11 mouse cellular contexts compared by ENCODE assay signal in genomic region chr8:105469041-105469695, GRCm38 (mm10). TPM values are rescaled to one million over a fixed set of nuclear protein-coding genes. Genes with fewer than 3 reads are reported as not detected.
DNase-seq lines count a peak whose midpoint lies in the region; ATAC-seq and TF ChIP-seq lines count a peak whose summit lies in the region.
"Had no signal": no experiment of that assay in that cellular context is flagged by ENCODE, and none has a peak within 500 bp of the region (broad histone marks: within the 10 kb centered on the region; RNA-seq: fewer than 3 reads in every experiment).

No protein-coding gene starts in this region.

- peak; percentile 42 for ATAC-seq in embryonic facial prominence, embryonic 11.5 days (replicated peaks; ENCODE audit: insufficient number of reproducible peaks, low FRiP score, low TSS enrichment, low read depth)
- peak; percentile 36 for ATAC-seq in neural tube, embryonic 13.5 days (ENCODE audit: low read depth)
- ATAC-seq: Patski had no signal

- H3K4me2 ChIP-seq in embryonic facial prominence, embryonic 11.5 days (ENCODE audit: low read depth, low read length): no peak overlapping the region
- peak overlapping the region; percentile 61 for H3K4me2 ChIP-seq in neural tube, embryonic 13.5 days

- no peaks in the 10 kb centered on the region for H3K36me3 ChIP-seq in embryonic facial prominence, embryonic 11.5 days (replicated peaks; ENCODE audit: control insufficient read depth, insufficient read depth, low read depth, low read length)
- peaks cover 31% of the 10 kb centered on the region for H3K36me3 ChIP-seq in hindbrain, embryonic 10.5 days
- H3K36me3 ChIP-seq in neural tube, embryonic 13.5 days: peaks cover 17% of the 10 kb centered on the region; the same call in 1 of the 2 replicates

- no peaks in the 10 kb centered on the region for H3K9me3 ChIP-seq in embryonic facial prominence, embryonic 11.5 days (replicated peaks; ENCODE audit: control insufficient read depth, low read length)
- no peaks in the 10 kb centered on the region for H3K9me3 ChIP-seq in hindbrain, embryonic 10.5 days
- H3K9me3 ChIP-seq in neural tube, embryonic 13.5 days: no peaks in the 10 kb centered on the region

- peak; percentile 46 to 56 for DNase-seq in left cerebral cortex, adult 2 months (ENCODE audit: extremely low spot score in 1 of 2, low spot score in 2 of 2)
- DNase-seq in left cerebral cortex, adult 11 months (ENCODE audit: low spot score): no peak
- DNase-seq in embryonic facial prominence, embryonic 11.5 days (ENCODE audit: low spot score): no peak
- peak; percentile 85 for DNase-seq in hindbrain, embryonic 10.5 days (ENCODE audit: low spot score)
- peak; percentile 53 for DNase-seq in lung, adult 2 months
- no peak for DNase-seq in thymus, postnatal 14 days
- DNase-seq in adrenal gland, postnatal 4 days (ENCODE audit: low spot score in 2 of 2): no peak

- WGBS in embryonic facial prominence, embryonic 11.5 days: 42% methylated on average over 6 of the region's 6 CpGs
- WGBS in hindbrain, embryonic 10.5 days: 34% methylated on average over 6 of the region's 6 CpGs
- WGBS in lung, adult 2 months: 14% methylated on average over 6 of the region's 6 CpGs
- 15% methylated on average over 6 of the region's 6 CpGs for WGBS in neural tube, embryonic 13.5 days

- H3K27me3 ChIP-seq in embryonic facial prominence, embryonic 11.5 days (ENCODE audit: control insufficient read depth, insufficient read depth, low read length): peaks cover 21% of the 10 kb centered on the region
- H3K27me3 ChIP-seq in hindbrain, embryonic 10.5 days (ENCODE audit: insufficient read depth, poor library complexity, severe bottlenecking): peaks cover 28% of the 10 kb centered on the region
- H3K27me3 ChIP-seq in neural tube, embryonic 13.5 days: 0 out of 2 replicates have a peak, but pooled peaks cover 15% of the 10 kb centered on the region
- H3K27me3 ChIP-seq: Patski had no signal

- peak overlapping the region; percentile 49 for H3K4me3 ChIP-seq in left cerebral cortex, adult 2 months
- H3K4me3 ChIP-seq in embryonic facial prominence, embryonic 11.5 days (ENCODE audit: low read depth, low read length): no peak overlapping the region
- peak overlapping the region; percentile 51 for H3K4me3 ChIP-seq in hindbrain, embryonic 10.5 days
- H3K4me3 ChIP-seq in lung, adult 2 months (replicated peaks; ENCODE audit: extremely low read depth, low read depth, low read length): no peak overlapping the region
- H3K4me3 ChIP-seq in neural tube, embryonic 13.5 days: peak overlapping the region; percentile 39

- intact Hi-C loops in left cerebral cortex, adult 2 months (cut with DNase I): no loop called here

- H3K9ac ChIP-seq in embryonic facial prominence, embryonic 11.5 days (replicated peaks; ENCODE audit: low read length): no peak overlapping the region
- peak overlapping the region; percentile 67 for H3K9ac ChIP-seq in neural tube, embryonic 13.5 days

- peak overlapping the region; percentile 70 for H3K27ac ChIP-seq in left cerebral cortex, adult 2 months
- H3K27ac ChIP-seq in embryonic facial prominence, embryonic 11.5 days (replicated peaks; ENCODE audit: low read depth, low read length): no peak overlapping the region
- H3K27ac ChIP-seq in hindbrain, embryonic 10.5 days: peak overlapping the region; percentile 90
- H3K27ac ChIP-seq in neural tube, embryonic 13.5 days (replicated peaks): peak overlapping the region; percentile 86
- H3K27ac ChIP-seq: macrophage had no signal

- peaks cover 8% of the 10 kb centered on the region for H3K4me1 ChIP-seq in embryonic facial prominence, embryonic 11.5 days (ENCODE audit: control insufficient read depth, insufficient read depth, low read length)
- H3K4me1 ChIP-seq in hindbrain, embryonic 10.5 days (replicated peaks): peaks cover 91% of the 10 kb centered on the region
- peaks cover 24% of the 10 kb centered on the region for H3K4me1 ChIP-seq in lung, adult 2 months (ENCODE audit: control insufficient read depth, insufficient read depth, low read length)
- peaks cover 85% of the 10 kb centered on the region for H3K4me1 ChIP-seq in neural tube, embryonic 13.5 days (replicated peaks)

- TF ChIP-seq CTCF in left cerebral cortex, adult 2 months (IDR thresholded peaks at IDR 0.05): no peak
- no peak for TF ChIP-seq CTCF in lung, adult 2 months (IDR thresholded peaks at IDR 0.05; ENCODE audit: insufficient read depth, low read length)

- 0 out of 2 replicates have a peak, but pooled peaks have one; percentile 21 for TF ChIP-seq POLR2A in lung, adult 2 months (IDR thresholded peaks at IDR 0.05; ENCODE audit: borderline replicate concordance, extremely low read depth, low read depth, low read length)

RNA-seq across cellular contexts. Expression of gene Tppp3, which starts 2.2 kb away (rescaled TPM):
- 10 to 100 TPM; 36.1 to 42.5 TPM for total RNA-seq in left cerebral cortex, adult 2 months (2021)
- 49.5 and 59.1 TPM in 2 replicates for polyA plus RNA-seq in embryonic facial prominence, embryonic 11.5 days (2014; fragmentation: Nextera tagmentation; extraction: Ambion mirVana)
- polyA plus RNA-seq in hindbrain, embryonic 10.5 days (2016; fragmentation: Nextera tagmentation; extraction: Ambion mirVana): 131 and 243 TPM in 2 replicates
- polyA plus RNA-seq in lung, adult 2 months (2012; rRNA removed): 785 and 816 TPM in 2 replicates
- 239 and 296 TPM in 2 replicates for polyA plus RNA-seq in neural tube, embryonic 13.5 days (2015; fragmentation: Nextera tagmentation; extraction: Ambion mirVana)
- total RNA-seq in adrenal gland, postnatal 4 days (2021): 10 to 100 TPM; 88.4 to 89.4 TPM

RNA-seq across cellular contexts. Expression of gene Zdhhc1, which starts 27.5 kb away (rescaled TPM):
- 10 to 100 TPM; 43.0 to 48.7 TPM for total RNA-seq in left cerebral cortex, adult 2 months (2021)
- 15.0 and 17.9 TPM in 2 replicates for polyA plus RNA-seq in embryonic facial prominence, embryonic 11.5 days (2014; fragmentation: Nextera tagmentation; extraction: Ambion mirVana)
- 23.3 and 29.2 TPM in 2 replicates for polyA plus RNA-seq in hindbrain, embryonic 10.5 days (2016; fragmentation: Nextera tagmentation; extraction: Ambion mirVana)
- polyA plus RNA-seq in lung, adult 2 months (2012; rRNA removed): 130 and 133 TPM in 2 replicates
- polyA plus RNA-seq in neural tube, embryonic 13.5 days (2015; fragmentation: Nextera tagmentation; extraction: Ambion mirVana): 27.8 and 31.9 TPM in 2 replicates
- 10 to 100 TPM; 26.2 to 28.6 TPM for total RNA-seq in adrenal gland, postnatal 4 days (2021)

RNA-seq across cellular contexts. Expression of gene Hsd11b2, which starts 49.4 kb away (rescaled TPM):
- total RNA-seq in left cerebral cortex, adult 2 months (2021): not detected
- polyA plus RNA-seq in embryonic facial prominence, embryonic 11.5 days (2014; fragmentation: Nextera tagmentation; extraction: Ambion mirVana): 11.9 and 12.6 TPM in 2 replicates
- polyA plus RNA-seq in hindbrain, embryonic 10.5 days (2016; fragmentation: Nextera tagmentation; extraction: Ambion mirVana): 24.1 and 36.7 TPM in 2 replicates
- polyA plus RNA-seq in lung, adult 2 months (2012; rRNA removed): 2.1 and 4.8 TPM in 2 replicates
- polyA plus RNA-seq in neural tube, embryonic 13.5 days (2015; fragmentation: Nextera tagmentation; extraction: Ambion mirVana): 5.4 and 5.5 TPM in 2 replicates
- total RNA-seq in adrenal gland, postnatal 4 days (2021): 10 to 100 TPM in 1 of 2 experiments, 1 to 10 TPM in 1; 3.7 to 15.0 TPM
- polyA plus RNA-seq: macrophage had no signal

RNA-seq across cellular contexts. Expression of gene Lrrc36, which starts 55.8 kb away (rescaled TPM):
- total RNA-seq in left cerebral cortex, adult 2 months (2021): under 1 TPM in 1 of 2 experiments, not detected in 1; 0.27 TPM
- polyA plus RNA-seq in embryonic facial prominence, embryonic 11.5 days (2014; fragmentation: Nextera tagmentation; extraction: Ambion mirVana): 0.39 and 0.49 TPM in 2 replicates
- 1.8 and 2.5 TPM in 2 replicates for polyA plus RNA-seq in hindbrain, embryonic 10.5 days (2016; fragmentation: Nextera tagmentation; extraction: Ambion mirVana)
- polyA plus RNA-seq in lung, adult 2 months (2012; rRNA removed): 5.5 and 7.5 TPM in 2 replicates
- 0.65 and 0.92 TPM in 2 replicates for polyA plus RNA-seq in neural tube, embryonic 13.5 days (2015; fragmentation: Nextera tagmentation; extraction: Ambion mirVana)
- 1 to 10 TPM; 5.4 to 6.4 TPM for total RNA-seq in adrenal gland, postnatal 4 days (2021)
- polyA plus RNA-seq: macrophage, Patski had no signal

RNA-seq across cellular contexts. Expression of gene Kctd19, which starts 55.9 kb away (rescaled TPM):
- total RNA-seq in left cerebral cortex, adult 2 months (2021): not detected
- polyA plus RNA-seq in embryonic facial prominence, embryonic 11.5 days (2014; fragmentation: Nextera tagmentation; extraction: Ambion mirVana): not detected in 2 replicates
- 0.12 TPM in 1 of 2 replicates, not detected in the other for polyA plus RNA-seq in hindbrain, embryonic 10.5 days (2016; fragmentation: Nextera tagmentation; extraction: Ambion mirVana)
- 0.27 and 0.32 TPM in 2 replicates for polyA plus RNA-seq in lung, adult 2 months (2012; rRNA removed)
- polyA plus RNA-seq in neural tube, embryonic 13.5 days (2015; fragmentation: Nextera tagmentation; extraction: Ambion mirVana): not detected in 2 replicates
- total RNA-seq in adrenal gland, postnatal 4 days (2021): not detected
- total RNA-seq: gastrocnemius, postnatal 4 days had no signal
- polyA plus RNA-seq: macrophage, Patski had no signal

Comparison
In these comparisons a context has a peak if more than half of its experiments do, and no peak if none do; other contexts are left out.
1. DNase-seq: peak in left cerebral cortex, adult 2 months (2 of 2), hindbrain, embryonic 10.5 days (single experiment) and lung, adult 2 months (single experiment); none in left cerebral cortex, adult 11 months (single experiment), embryonic facial prominence, embryonic 11.5 days (single experiment), thymus, postnatal 14 days (single experiment) and adrenal gland, postnatal 4 days (0 of 2).
2. H3K4me3 ChIP-seq: peak in left cerebral cortex, adult 2 months (single experiment), hindbrain, embryonic 10.5 days (single experiment) and neural tube, embryonic 13.5 days (single experiment); none in embryonic facial prominence, embryonic 11.5 days (single experiment) and lung, adult 2 months (single experiment).